Mouse (Mus musculus): ENCODE data around the gene Gm6685.

GRCm38 (mm10) chr11:28327878-28328277 lies 11.8 kb downstream of the Gm6685 start:
- TF ChIP-seq MEF2A (IDR thresholded peaks at IDR 0.05; ENCODE audit: borderline replicate concordance, low read depth, low read length) (no peak), EP300 (IDR thresholded peaks at IDR 0.05; ENCODE audit: low read length) (no peak), TBP (conservative IDR thresholded peaks at IDR 0.05; ENCODE audit: low read depth, low read length) (no peak), NELFE (IDR thresholded peaks at IDR 0.05; ENCODE audit: low read depth, low read length) (no peak), CTCF (conservative IDR thresholded peaks at IDR 0.05 in 1 of 2, IDR thresholded peaks at IDR 0.05 in 1 of 2; ENCODE audit: low read depth in 2 of 2, low read length in 2 of 2) (no peak), UBTF (IDR thresholded peaks at IDR 0.05; ENCODE audit: low read depth, low read length) (no peak), BHLHE40 (IDR thresholded peaks at IDR 0.05; ENCODE audit: low read depth, low read length) (no peak)
